8 mouse cellular contexts compared by ENCODE assay signal in genomic region chr7:110941701-110942530, GRCm38 (mm10). TPM values are rescaled to one million over a fixed set of nuclear protein-coding genes. Genes with fewer than 3 reads are reported as not detected.
DNase-seq lines count a peak whose midpoint lies in the region; ATAC-seq and TF ChIP-seq lines count a peak whose summit lies in the region.

No protein-coding gene starts in this region.

- peak overlapping the region; percentile 47; the same call in 1 of the 2 replicates for H3K27ac ChIP-seq in lung, embryonic 14.5 days (ENCODE audit: low read depth)
- H3K27ac ChIP-seq in embryonic facial prominence, embryonic 13.5 days = peak overlapping the region; percentile 44; the same call in 1 of the 2 replicates
- no peak overlapping the region for H3K27ac ChIP-seq in left cerebral cortex, adult 2 months

- H3K4me3 ChIP-seq in lung, embryonic 14.5 days (ENCODE audit: low read depth, low read length) = no peak overlapping the region
- H3K4me3 ChIP-seq in embryonic facial prominence, embryonic 13.5 days = no peak overlapping the region
- no peak overlapping the region for H3K4me3 ChIP-seq in left cerebral cortex, adult 2 months

- H3K27me3 ChIP-seq in lung, embryonic 14.5 days (ENCODE audit: insufficient read depth, low read length) = no peaks in the 10 kb centered on the region
- no peaks in the 10 kb centered on the region for H3K27me3 ChIP-seq in embryonic facial prominence, embryonic 13.5 days

- TF ChIP-seq CTCF in lung, embryonic 14.5 days (IDR thresholded peaks at IDR 0.05; ENCODE audit: low read depth) = no peak
- TF ChIP-seq CTCF in left cerebral cortex, adult 2 months (IDR thresholded peaks at IDR 0.05) = no peak

- intact Hi-C loops in heart, postnatal 25 days (cut with DNase I) = loop anchor here (5.0 kb wide), 1 partner anchor 40 kb away; the partner anchor contains the start of gene Mrvi1
- intact Hi-C loops in left cerebral cortex, adult 2 months (cut with DNase I) = loop anchor here (10.0 kb wide), 1 partner anchor 217 kb away; no protein-coding TSS in a partner anchor

- peak; percentile 39 for DNase-seq in lung, embryonic 14.5 days
- no peak for DNase-seq in lung, postnatal 25 days (ENCODE audit: low spot score)
- peak; percentile 51 for DNase-seq in heart, postnatal 25 days (ENCODE audit: low spot score)
- DNase-seq in liver = peak; percentile 77
- DNase-seq in left cerebral cortex, adult 2 months (ENCODE audit: extremely low spot score in 1 of 2, low spot score in 2 of 2) = no peak
- DNase-seq in frontal cortex, postnatal 10 days (ENCODE audit: low spot score in 2 of 2) = no peak
- no peak for DNase-seq in layer of hippocampus, adult 8-10 months (ENCODE audit: low spot score in 2 of 2)

- 0 out of 2 replicates have a peak, but pooled peaks have one; percentile 54 for ATAC-seq in lung, embryonic 14.5 days (ENCODE audit: insufficient read depth)
- no peak for ATAC-seq in embryonic facial prominence, embryonic 13.5 days (ENCODE audit: insufficient number of reproducible peaks, insufficient read depth, low FRiP score, low TSS enrichment, low read depth)

- H3K9me3 ChIP-seq in lung, embryonic 14.5 days (ENCODE audit: low read depth, low read length) = no peaks in the 10 kb centered on the region
- no peaks in the 10 kb centered on the region for H3K9me3 ChIP-seq in embryonic facial prominence, embryonic 13.5 days

- WGBS in lung, embryonic 14.5 days = 49% methylated on average over 6 of the region's 6 CpGs
- WGBS in embryonic facial prominence, embryonic 13.5 days = 37% methylated on average over 6 of the region's 6 CpGs

- no peak overlapping the region for H3K9ac ChIP-seq in lung, embryonic 14.5 days
- no peak overlapping the region for H3K9ac ChIP-seq in embryonic facial prominence, embryonic 13.5 days

- no peak overlapping the region for H3K4me2 ChIP-seq in lung, embryonic 14.5 days
- no peak overlapping the region for H3K4me2 ChIP-seq in embryonic facial prominence, embryonic 13.5 days

- no peaks in the 10 kb centered on the region for H3K4me1 ChIP-seq in lung, embryonic 14.5 days (ENCODE audit: insufficient read depth)
- peaks cover 13% of the 10 kb centered on the region for H3K4me1 ChIP-seq in embryonic facial prominence, embryonic 13.5 days

- H3K36me3 ChIP-seq in lung, embryonic 14.5 days (ENCODE audit: insufficient read depth) = no peaks in the 10 kb centered on the region
- no peaks in the 10 kb centered on the region for H3K36me3 ChIP-seq in embryonic facial prominence, embryonic 13.5 days

RNA-seq across cellular contexts. Expression of gene Mrvi1, which starts 40.3 kb away (rescaled TPM):
- 15.2 and 15.8 TPM in 2 replicates for polyA plus RNA-seq in lung, embryonic 14.5 days (2014; fragmentation: Nextera tagmentation; extraction: Ambion mirVana)
- 0.18 and 0.44 TPM in 2 replicates for polyA plus RNA-seq in embryonic facial prominence, embryonic 13.5 days (2015; fragmentation: Nextera tagmentation; extraction: Ambion mirVana)
- total RNA-seq in heart, postnatal 25 days (2021) = 10 to 100 TPM; 10.6 to 16.1 TPM
- 1 to 10 TPM; 1.4 to 4.3 TPM for total RNA-seq in left cerebral cortex, adult 2 months (2021)
- total RNA-seq in layer of hippocampus, adult 8-10 months (2022) = 1 to 10 TPM; 1.7 to 5.9 (median 3.5) TPM

Comparison
In these comparisons a context has a peak if more than half of its experiments do, and no peak if none do; other contexts are left out.
1. DNase-seq: peak in lung, embryonic 14.5 days (single experiment), heart, postnatal 25 days (single experiment) and liver (single experiment); none in lung, postnatal 25 days (single experiment), left cerebral cortex, adult 2 months (0 of 2), frontal cortex, postnatal 10 days (0 of 2) and layer of hippocampus, adult 8-10 months (0 of 2).